Mouse (Mus musculus) liver, postnatal 0 days (tissue): ENCODE results near the gene Pwwp2a.

Experiments used
- CTCF ChIP-seq: sonication (generic); IDR thresholded peaks from 2 replicates; pipeline ENCODE4 v1.5.1; 2016; ENCODE audit warnings: antibody characterized with exemption, low read depth
- EP300 ChIP-seq: IDR thresholded peaks from 2 replicates; pipeline ENCODE4 v1.6.1; 2016; ENCODE audit warnings: antibody characterized with exemption, low read depth, mild to moderate bottlenecking

GRCm38 (mm10) chr11:43698621-43699020 is 16.8 kb downstream of the Pwwp2a start:
- no peak for TF ChIP-seq CTCF
- TF ChIP-seq EP300: no peak
